Mouse (Mus musculus): ENCODE data around the gene Fem1a. TPM values are rescaled to one million over a fixed set of nuclear protein-coding genes. Genes with fewer than 3 reads are reported as not detected.

Fem1a gene
- total RNA-seq (2014; fragmentation: Nextera tagmentation) (15.8 and 19.2 TPM in 2 replicates), total RNA-seq (2017) (19.2 and 21.7 TPM in 2 replicates)

GRCm38 (mm10) chr17:56256239-56256881 is at the start of gene Fem1a:
Gene Fem1a, plus strand, starts transcription at chr17:56256810.
- ATAC-seq (replicated peaks; ENCODE audit: low FRiP score, low TSS enrichment, poor library complexity, severe bottlenecking), result peak; percentile 81

GRCm38 (mm10) chr17:56206986-56207674 is 49.5 kb upstream of the Fem1a start:
- no peak for ATAC-seq (replicated peaks; ENCODE audit: low FRiP score, low TSS enrichment, poor library complexity, severe bottlenecking)

- no peak for ATAC-seq (replicated peaks; ENCODE audit: low FRiP score, low TSS enrichment, poor library complexity, severe bottlenecking)
Observed at GRCm38 (mm10) chr17:56207963-56208530, 48.6 kb upstream of the Fem1a start.

- ATAC-seq (replicated peaks; ENCODE audit: low FRiP score, low TSS enrichment, poor library complexity, severe bottlenecking), result no peak
Observed at GRCm38 (mm10) chr17:56208821-56209220, 47.8 kb upstream of the Fem1a start.

GRCm38 (mm10) chr17:56211090-56211489 is 45.5 kb upstream of the Fem1a start:
- no peak for ATAC-seq (replicated peaks; ENCODE audit: low FRiP score, low TSS enrichment, poor library complexity, severe bottlenecking)

- no peak for ATAC-seq (replicated peaks; ENCODE audit: low FRiP score, low TSS enrichment, poor library complexity, severe bottlenecking)
Observed at GRCm38 (mm10) chr17:56212676-56213075, 43.9 kb upstream of the Fem1a start.

- no peak for ATAC-seq (replicated peaks; ENCODE audit: low FRiP score, low TSS enrichment, poor library complexity, severe bottlenecking)
Observed at GRCm38 (mm10) chr17:56214229-56214628, 42.4 kb upstream of the Fem1a start.

- ATAC-seq (replicated peaks; ENCODE audit: low FRiP score, low TSS enrichment, poor library complexity, severe bottlenecking), result no peak
Observed at GRCm38 (mm10) chr17:56217670-56218069, 38.9 kb upstream of the Fem1a start.

GRCm38 (mm10) chr17:56218377-56219191 is 38.0 kb upstream of the Fem1a start, which contains the start of gene Dpp9:
Gene Dpp9, minus strand, starts transcription at chr17:56218905.
- ATAC-seq (replicated peaks; ENCODE audit: low FRiP score, low TSS enrichment, poor library complexity, severe bottlenecking), result peak; percentile 99

- ATAC-seq (replicated peaks; ENCODE audit: low FRiP score, low TSS enrichment, poor library complexity, severe bottlenecking), result no peak
Observed at GRCm38 (mm10) chr17:56219251-56219650, 37.4 kb upstream of the Fem1a start.

GRCm38 (mm10) chr17:56219805-56220204 is 36.8 kb upstream of the Fem1a start:
- no peak for ATAC-seq (replicated peaks; ENCODE audit: low FRiP score, low TSS enrichment, poor library complexity, severe bottlenecking)

- no peak for ATAC-seq (replicated peaks; ENCODE audit: low FRiP score, low TSS enrichment, poor library complexity, severe bottlenecking)
Observed at GRCm38 (mm10) chr17:56224916-56225315, 31.7 kb upstream of the Fem1a start.

GRCm38 (mm10) chr17:56226566-56226965 is 30.0 kb upstream of the Fem1a start:
- ATAC-seq (replicated peaks; ENCODE audit: low FRiP score, low TSS enrichment, poor library complexity, severe bottlenecking), result no peak

- no peak for ATAC-seq (replicated peaks; ENCODE audit: low FRiP score, low TSS enrichment, poor library complexity, severe bottlenecking)
Observed at GRCm38 (mm10) chr17:56229943-56230342, 26.7 kb upstream of the Fem1a start.

GRCm38 (mm10) chr17:56233389-56233788 is 23.2 kb upstream of the Fem1a start:
- ATAC-seq (replicated peaks; ENCODE audit: low FRiP score, low TSS enrichment, poor library complexity, severe bottlenecking), result no peak

- peak; percentile 41; the same call in 1 of the 2 replicates for ATAC-seq (replicated peaks; ENCODE audit: low FRiP score, low TSS enrichment, poor library complexity, severe bottlenecking)
Observed at GRCm38 (mm10) chr17:56233818-56234469, 22.7 kb upstream of the Fem1a start.

- peak; percentile 95 for ATAC-seq (replicated peaks; ENCODE audit: low FRiP score, low TSS enrichment, poor library complexity, severe bottlenecking)
Observed at GRCm38 (mm10) chr17:56241541-56242401, 14.8 kb upstream of the Fem1a start.

GRCm38 (mm10) chr17:56245608-56246007 is 11.0 kb upstream of the Fem1a start:
- no peak for ATAC-seq (replicated peaks; ENCODE audit: low FRiP score, low TSS enrichment, poor library complexity, severe bottlenecking)

All from megakaryocyte-erythroid progenitor cell, adult 5-6 weeks (primary cell).